In the genomic region with DNA sequence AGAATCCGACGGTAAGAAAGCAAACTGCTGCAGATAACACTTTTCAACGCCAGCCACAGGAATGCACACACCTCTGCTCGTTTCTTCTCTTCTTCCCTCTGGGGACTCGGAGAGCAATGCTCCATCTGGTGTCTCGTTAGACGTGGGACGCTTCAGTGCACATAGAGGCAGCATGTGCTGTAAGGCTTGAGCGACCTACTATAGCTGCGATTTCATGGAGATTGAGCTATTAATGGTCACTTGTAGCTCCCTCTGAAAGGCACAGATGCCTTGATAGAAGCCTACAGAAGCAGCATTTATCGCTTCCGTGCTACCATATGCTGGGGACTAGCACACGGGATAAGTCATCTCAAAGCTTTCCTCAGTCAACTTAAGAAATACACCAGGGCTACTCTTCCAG, we compare ENCODE assay signal across 12 mouse cellular contexts.
DNase-seq lines count a peak whose midpoint lies in the region; ATAC-seq lines count a peak whose summit lies in the region.
"Had no signal": no experiment of that assay in that cellular context is flagged by ENCODE, and none has a peak within 500 bp of the region (broad histone marks: within the 10 kb centered on the region; RNA-seq: fewer than 3 reads in every experiment).

No protein-coding gene starts in this region.

- no peaks in the 10 kb centered on the region for H3K4me1 ChIP-seq in neural tube, embryonic 12.5 days
- no peaks in the 10 kb centered on the region for H3K4me1 ChIP-seq in intestine, embryonic 16.5 days (ENCODE audit: control insufficient read depth, insufficient read depth, low read length)
- H3K4me1 ChIP-seq: liver, embryonic 15.5 days had no signal

- DNase-seq in embryo, embryonic 10 days (ENCODE audit: low spot score) = peak; percentile 15
- DNase-seq in embryo, embryonic 9.5 days (ENCODE audit: extremely low spot score) = no peak
- DNase-seq in cerebellum, adult 9-11 months = peak; percentile 79
- DNase-seq in layer of hippocampus, adult 8-10 months (ENCODE audit: low spot score in 2 of 2) = peak; percentile 28 to 43
- DNase-seq in heart, postnatal 14 days = no peak
- DNase-seq in adrenal gland, postnatal 25 days = no peak
- DNase-seq: heart, adult 2 months; kidney, adult 8-10 months had no signal

- no peaks in the 10 kb centered on the region for H3K9me3 ChIP-seq in neural tube, embryonic 12.5 days
- H3K9me3 ChIP-seq in intestine, embryonic 16.5 days (ENCODE audit: control insufficient read depth, low read length) = no peaks in the 10 kb centered on the region
- H3K9me3 ChIP-seq: liver, embryonic 15.5 days had no signal

- no peaks in the 10 kb centered on the region for H3K36me3 ChIP-seq in neural tube, embryonic 12.5 days
- H3K36me3 ChIP-seq in intestine, embryonic 16.5 days (ENCODE audit: control insufficient read depth, insufficient read depth, low read length) = no peaks in the 10 kb centered on the region
- H3K36me3 ChIP-seq: liver, embryonic 15.5 days had no signal

- WGBS in neural tube, embryonic 12.5 days = 44% methylated on average over 13 of the region's 13 CpGs
- WGBS in intestine, embryonic 16.5 days = 72% methylated on average over 13 of the region's 13 CpGs

- no peak overlapping the region for H3K27ac ChIP-seq in neural tube, embryonic 12.5 days
- no peak overlapping the region for H3K27ac ChIP-seq in intestine, embryonic 16.5 days (ENCODE audit: low read length)
- H3K27ac ChIP-seq: heart, adult 2 months; liver, embryonic 15.5 days had no signal

- H3K9ac ChIP-seq in neural tube, embryonic 12.5 days = no peak overlapping the region
- H3K9ac ChIP-seq in intestine, embryonic 16.5 days (ENCODE audit: low read depth, low read length) = no peak overlapping the region
- H3K9ac ChIP-seq: liver, embryonic 15.5 days had no signal

- H3K27me3 ChIP-seq in neural tube, embryonic 12.5 days (replicated peaks) = no peaks in the 10 kb centered on the region
- 0 out of 2 replicates have a peak, but pooled peaks cover 2% of the 10 kb centered on the region for H3K27me3 ChIP-seq in intestine, embryonic 16.5 days (replicated peaks; ENCODE audit: control insufficient read depth, insufficient read depth, low read length)
- H3K27me3 ChIP-seq: liver, embryonic 15.5 days; Patski had no signal

- intact Hi-C loops in heart, postnatal 14 days (cut with DNase I) = no loop called here

- peak; percentile 72; the same call in 1 of the 2 replicates for ATAC-seq in neural tube, embryonic 12.5 days (ENCODE audit: low FRiP score, low read depth)
- no peak for ATAC-seq in intestine, embryonic 16.5 days
- ATAC-seq: Patski had no signal

- no peak overlapping the region for H3K4me3 ChIP-seq in neural tube, embryonic 12.5 days
- no peak overlapping the region for H3K4me3 ChIP-seq in intestine, embryonic 16.5 days (ENCODE audit: low read length)
- H3K4me3 ChIP-seq: heart, adult 2 months; liver, embryonic 15.5 days had no signal

- no peak overlapping the region for H3K4me2 ChIP-seq in neural tube, embryonic 12.5 days (replicated peaks)
- no peak overlapping the region for H3K4me2 ChIP-seq in intestine, embryonic 16.5 days (ENCODE audit: low read depth, low read length)
- H3K4me2 ChIP-seq: liver, embryonic 15.5 days had no signal

Comparison
In these comparisons a context has a peak if more than half of its experiments do, and no peak if none do; other contexts are left out.
1. DNase-seq: peak in embryo, embryonic 10 days (single experiment), cerebellum, adult 9-11 months (single experiment) and layer of hippocampus, adult 8-10 months (2 of 2); none in embryo, embryonic 9.5 days (single experiment), heart, postnatal 14 days (0 of 2) and adrenal gland, postnatal 25 days (single experiment).